Mouse (Mus musculus) heart, postnatal 10 days (tissue): ENCODE measurements at regions not wholly inside any gene's neighbourhood (a gene's known extent, or its start where the extent isn't known, plus 50 kb on each side); places are given as distances from the start of the nearest gene placed in this dataset.

Experiments
- DNase-seq, 2 experiments: peaks; one replicate each; pipeline ENCODE4 v3.0.0; 2021
- intact Hi-C: fragments of 180-260 bp; cut with DNase I; formaldehyde crosslinking; loops from one replicate; pipeline ENCODE4 v1.15.1; 2025

DNA sequence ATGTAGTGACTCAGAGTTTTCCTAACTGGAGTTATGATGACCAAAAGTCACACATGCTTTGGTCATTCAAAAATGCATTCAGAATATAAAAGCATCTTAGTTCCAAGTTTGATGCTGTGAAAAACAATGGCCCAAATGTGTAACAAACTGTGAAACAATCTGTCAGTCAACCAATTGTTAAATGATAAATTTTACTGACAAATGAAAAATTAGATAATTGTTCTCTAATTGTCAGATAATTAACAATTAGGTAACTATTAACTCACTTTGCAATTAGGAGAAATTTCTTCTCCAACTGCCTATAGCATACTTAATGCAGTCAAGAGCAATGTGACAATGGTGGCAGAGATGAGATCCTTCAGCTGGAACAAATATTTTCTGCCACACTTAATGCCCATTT lies 289.7 kb upstream of the Dcn start:
- intact Hi-C loops, result no loop called here
- no peak for DNase-seq

DNA sequence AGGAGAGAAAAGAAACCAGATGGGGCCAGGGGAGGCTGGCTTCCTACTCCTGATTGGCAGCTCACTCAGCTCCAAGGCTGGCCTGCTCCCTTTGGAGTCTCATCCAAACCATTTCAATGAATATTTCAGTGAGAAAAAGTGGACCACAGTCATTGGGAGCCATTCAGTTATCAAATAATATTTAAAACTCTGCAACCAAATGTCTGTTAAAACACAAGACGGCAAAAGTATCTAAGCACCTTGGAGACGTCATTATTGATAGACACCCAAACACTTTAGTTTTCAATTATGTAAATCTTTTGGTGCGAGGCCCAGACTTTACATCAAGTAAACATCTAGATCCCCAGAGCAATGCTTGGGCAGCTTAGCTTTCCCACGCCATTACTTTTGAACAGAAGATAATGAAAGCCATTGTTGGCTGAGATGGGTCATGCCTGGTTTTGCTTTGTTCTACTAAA lies 268.1 kb upstream of the Dcn start:
- intact Hi-C loops, result no loop called here
- DNase-seq, result no peak

DNA sequence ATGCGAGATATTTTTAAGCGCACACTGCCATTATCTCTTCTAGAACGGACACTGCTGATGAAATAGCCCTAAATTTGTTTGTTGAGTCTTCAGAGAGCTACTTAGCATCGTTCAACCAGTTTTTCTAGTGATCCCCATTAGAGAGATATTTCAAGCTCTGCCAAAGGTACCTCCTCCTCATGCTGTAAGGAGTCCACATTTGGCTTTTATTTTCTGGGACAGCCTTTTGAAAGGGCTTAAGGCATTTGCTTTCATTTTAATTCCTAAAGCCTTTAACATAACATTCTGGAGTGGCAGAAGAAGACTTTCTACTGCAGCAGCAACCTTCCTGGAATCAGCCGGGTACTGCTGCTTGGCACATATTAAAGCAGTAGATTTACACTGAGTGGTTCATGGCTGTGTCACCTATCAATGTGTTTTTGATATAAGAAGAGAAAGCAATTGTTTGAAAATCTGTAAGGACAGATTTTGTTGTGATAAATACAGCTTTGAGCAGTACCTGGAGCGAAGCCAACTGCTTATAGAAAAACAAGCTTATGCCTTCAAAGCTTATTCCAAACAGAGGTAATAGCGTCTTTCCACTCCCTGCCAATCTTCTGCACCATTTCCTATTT lies 267.5 kb upstream of the Dcn start:
- intact Hi-C loops, result no loop called here
- no peak for DNase-seq

DNA sequence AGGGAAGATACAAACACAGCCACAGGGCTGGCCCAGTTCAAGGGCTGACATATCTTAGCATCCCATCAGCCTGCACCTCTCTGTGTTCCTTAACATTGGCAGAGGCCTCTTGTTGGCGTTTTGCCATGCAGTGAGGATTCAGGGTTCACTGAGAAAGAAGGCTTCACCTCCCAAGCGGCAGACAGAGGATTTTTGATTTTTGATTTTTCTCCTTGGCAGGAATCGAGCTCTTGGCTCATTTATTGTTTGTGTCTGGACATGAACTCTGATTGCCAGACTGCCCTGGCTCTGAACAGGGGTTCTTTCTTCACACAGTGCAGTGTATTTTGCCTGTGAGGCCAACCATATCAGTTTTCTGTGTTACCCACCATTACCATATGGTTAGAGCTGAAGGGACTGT lies 259.9 kb upstream of the Dcn start:
- DNase-seq, result peak; percentile 14 to 21
- intact Hi-C loops, result no loop called here

DNA sequence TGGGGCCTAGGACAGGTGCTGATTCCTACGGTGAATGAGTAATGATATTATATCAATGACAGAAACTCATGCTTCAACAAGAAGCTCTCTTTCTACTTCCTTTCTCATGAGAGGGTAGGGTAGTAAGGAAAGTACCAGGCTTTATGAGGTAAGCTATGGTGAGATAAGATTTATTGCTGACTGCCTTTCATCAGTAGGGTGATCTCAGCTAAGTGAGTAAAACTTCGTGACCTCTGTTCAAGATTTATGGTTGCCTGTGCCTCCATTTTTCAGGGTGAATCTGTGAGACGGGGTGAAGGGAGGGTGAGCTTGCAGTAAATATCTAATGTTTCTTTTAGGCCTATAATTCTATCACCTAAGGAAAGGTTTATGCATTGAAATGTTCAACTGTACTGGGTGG lies 259.0 kb upstream of the Dcn start:
- intact Hi-C loops, result no loop called here
- DNase-seq, result no peak

DNA sequence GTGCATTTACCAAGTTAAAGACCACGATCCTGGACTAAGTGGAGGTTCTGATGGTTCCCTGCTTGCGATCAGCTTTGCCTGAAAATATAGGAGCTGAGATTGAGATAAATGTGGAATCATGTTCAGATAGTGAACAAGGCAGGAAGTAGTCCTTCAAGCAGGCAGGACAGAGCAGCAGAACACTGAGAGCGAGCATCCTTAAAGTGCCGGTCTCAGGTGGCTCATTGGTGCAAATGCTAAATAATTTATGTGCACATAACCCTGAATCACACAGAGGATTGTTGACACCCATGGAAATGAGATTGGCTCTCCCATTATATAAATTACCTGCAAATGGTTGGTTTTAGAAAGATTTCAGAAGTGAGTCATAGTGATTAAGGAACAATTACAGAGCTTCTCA lies 243.8 kb upstream of the Dcn start:
- intact Hi-C loops, result no loop called here

DNA sequence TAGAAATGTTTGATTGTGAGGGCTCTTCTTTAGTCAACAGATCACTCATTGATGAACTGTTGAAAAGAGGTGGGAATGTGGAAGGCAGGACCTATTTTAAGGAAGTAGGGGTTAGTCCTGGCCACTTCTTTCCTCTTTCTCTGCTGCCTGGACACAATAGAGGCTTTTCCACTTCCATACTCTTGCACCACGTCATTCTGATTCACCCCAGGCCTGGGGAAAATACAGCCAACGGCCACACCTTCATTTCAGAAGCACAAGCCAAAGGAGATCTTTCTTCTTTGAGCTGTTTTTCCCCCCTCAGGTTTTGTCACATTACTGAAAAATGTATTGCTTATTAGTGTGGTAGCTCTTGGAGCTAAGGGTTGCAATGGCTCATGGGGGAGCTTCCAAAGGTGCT lies 237.9 kb upstream of the Dcn start:
- intact Hi-C loops, result no loop called here
- DNase-seq, result no peak

More for the DNA sequence above, 243.8 kb upstream of the Dcn start:
- no peak for DNase-seq

DNA sequence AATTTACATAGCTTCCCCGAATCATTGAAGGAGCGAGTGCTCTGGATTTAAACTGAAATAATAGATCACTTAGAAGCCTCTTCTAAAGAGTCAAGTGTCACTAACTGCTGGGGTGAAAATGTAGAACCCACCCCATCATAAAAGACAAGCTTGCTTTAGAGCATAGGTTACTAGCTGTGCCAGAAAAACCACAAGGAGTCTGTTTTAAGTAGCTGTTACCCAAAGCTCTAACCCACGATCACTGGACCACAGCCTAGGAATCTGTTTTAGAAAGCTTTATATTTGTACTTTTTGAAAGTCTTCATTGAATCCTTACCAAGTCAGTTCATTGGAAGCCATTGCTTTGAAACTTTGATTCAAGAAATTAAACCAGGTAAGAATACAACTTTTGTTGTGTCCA lies 233.7 kb upstream of the Dcn start:
- no peak for DNase-seq
- intact Hi-C loops, result no loop called here

DNA sequence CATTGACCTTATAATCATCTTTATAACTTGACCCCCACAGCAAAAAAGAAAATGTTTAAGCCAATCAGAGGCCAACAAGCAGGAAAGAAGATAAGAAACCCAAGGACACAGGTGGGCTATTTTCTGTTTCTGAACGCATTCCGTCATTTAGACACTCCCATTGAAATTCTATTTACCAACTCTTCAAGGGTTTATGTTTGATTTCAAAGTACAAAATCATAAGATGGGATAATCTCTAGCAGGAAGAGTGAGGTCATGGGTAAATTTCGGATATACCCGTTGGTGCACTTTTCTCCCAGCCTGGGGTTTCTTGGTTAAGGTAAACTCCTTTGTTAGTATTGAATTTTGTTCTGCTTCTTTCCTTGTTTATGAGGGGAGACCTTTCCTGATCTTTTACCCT lies 230.9 kb upstream of the Dcn start:
- no peak for DNase-seq
- intact Hi-C loops, result no loop called here

DNA sequence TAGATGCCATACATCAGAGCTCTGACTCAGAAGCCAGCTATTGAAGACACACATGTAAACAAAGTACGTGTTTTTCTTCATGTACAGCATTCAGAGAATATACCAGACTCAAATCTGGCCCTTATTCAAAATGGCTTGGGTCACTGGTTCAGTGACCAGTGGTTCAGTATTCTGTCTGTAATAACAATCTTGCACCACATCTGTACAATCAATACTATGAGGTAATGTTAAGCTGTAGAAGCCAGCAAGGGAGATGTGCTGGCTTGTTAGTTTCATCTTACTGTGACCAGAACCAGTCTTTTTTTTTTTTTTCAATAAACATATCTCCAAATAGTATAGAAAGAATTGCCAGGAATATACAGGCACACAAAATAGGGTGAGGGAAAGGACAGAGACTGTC lies 229.6 kb upstream of the Dcn start:
- no peak for DNase-seq
- intact Hi-C loops, result no loop called here

DNA sequence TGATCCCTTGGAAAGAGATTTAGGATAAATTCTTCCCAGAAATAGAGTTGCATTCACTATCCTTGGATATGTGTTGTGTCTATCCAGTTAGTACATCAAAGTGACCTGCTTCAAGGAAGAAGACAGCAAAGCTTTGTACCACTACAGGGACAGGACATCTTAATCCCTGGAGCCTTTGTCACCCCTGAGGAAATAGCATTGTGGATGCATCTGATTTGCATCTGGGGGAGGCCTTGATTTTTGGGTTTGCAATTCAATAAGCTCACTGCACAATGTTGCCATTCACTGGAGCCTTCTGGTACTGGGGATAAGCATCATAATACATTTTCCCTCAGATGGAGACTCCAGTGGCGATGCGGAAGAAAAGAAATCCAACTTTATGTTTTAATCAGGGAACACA lies 229.2 kb upstream of the Dcn start:
- intact Hi-C loops, result no loop called here
- no peak for DNase-seq

DNA sequence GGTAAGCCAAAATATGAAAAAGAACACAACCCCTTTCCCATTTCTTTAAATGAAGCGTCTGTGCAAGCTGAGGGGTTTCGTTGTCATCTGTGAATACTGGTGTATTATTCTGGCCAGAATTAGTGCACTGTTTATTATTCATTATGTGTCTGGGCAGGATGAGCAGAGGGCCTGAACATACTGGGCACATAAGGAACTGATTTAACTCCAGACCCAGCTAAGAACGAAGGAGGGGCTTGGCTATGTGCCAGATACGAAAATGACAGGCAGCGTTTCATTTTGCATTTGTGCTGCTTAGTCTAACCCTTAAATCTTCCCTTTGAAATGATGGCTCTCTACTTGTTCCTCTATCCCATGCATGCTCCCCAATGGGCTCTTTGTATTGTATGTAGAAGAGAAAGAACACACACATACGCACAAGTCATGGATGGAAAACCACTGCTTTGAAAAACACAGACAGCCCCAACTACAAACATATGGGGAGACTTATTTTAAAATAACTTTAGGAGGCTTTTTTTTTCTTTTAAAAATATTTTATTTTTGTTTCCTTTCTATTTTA lies 213.4 kb upstream of the Dcn start:
- no peak for DNase-seq

DNA sequence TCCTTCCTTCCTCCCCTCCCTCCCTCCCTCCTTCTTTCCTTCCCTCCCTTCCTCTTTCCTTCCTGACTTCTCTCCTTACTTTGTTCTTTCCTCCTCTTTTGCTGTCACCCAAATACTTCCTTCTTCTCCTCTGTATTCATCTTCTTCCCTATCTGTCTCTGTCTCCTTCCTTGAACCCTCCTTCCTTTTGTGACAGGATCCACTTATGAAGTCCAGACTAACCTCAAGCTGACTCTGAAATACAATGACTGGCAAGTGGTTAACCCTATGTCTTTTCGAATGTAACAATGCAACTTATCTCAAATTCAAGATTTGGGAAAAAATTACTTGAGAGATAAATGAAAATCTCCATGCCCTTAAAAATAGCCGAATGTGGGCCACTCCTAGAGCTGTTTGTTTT lies 197.0 kb upstream of the Dcn start:
- DNase-seq, result no peak
- intact Hi-C loops, result no loop called here

More for the DNA sequence above, 213.4 kb upstream of the Dcn start:
- intact Hi-C loops, result no loop called here

DNA sequence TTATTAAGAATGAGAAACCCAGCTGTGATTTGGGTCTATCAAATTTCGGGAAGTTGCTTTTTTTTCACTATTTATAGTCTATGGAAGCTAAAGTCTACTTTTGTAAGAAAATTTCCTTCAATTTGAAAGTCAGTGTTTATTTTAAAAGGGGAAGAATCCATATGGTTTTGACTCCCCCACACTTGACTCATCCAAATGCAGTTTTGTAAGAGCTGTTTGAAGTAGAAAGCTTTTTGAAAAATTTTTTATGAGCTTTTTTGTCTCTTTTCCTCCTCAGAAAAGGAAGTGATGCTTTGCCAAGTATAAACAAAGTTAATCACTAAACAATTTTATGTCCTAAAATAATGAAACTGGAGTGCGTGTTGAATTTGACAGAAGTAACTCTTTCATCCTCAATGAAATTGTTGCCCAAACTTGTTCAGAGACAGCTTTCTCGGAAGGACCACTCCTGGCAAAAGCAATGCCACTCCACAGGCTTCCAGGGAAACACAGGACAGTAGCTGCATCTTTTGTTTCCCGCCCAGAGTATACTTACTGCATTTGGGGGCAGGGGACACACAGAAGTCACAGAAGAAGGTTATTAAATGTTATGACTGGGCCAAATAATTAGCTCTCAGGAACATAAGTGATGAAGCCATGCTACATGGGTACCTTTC lies 196.4 kb upstream of the Dcn start:
- intact Hi-C loops, result no loop called here
- DNase-seq, result no peak

DNA sequence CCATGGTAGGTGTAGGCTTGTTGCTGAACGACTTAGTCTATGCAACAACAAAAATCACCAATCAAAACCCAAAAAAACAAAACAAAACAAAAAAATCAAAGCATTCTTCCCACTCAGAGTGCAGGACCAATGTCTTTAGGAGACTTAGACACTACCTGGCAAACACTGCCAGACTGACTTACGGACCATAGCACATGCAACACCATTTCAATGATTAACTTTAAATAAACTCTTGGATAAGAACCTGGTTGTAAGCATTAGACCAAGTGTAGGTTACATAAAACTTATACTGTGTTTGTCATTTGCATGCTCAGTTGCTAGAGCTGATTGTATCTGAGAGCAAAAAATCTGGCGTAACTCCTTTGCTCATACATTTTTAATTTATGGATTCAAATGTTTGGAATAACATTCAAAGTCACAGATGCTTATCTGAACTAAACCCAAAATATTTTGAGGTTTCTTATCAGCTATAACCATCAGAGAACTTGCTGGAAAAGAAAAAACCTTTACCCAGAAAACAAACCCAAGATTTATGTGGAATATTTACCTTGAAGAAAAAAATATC lies 174.5 kb upstream of the Dcn start:
- intact Hi-C loops, result no loop called here
- DNase-seq, result no peak

DNA sequence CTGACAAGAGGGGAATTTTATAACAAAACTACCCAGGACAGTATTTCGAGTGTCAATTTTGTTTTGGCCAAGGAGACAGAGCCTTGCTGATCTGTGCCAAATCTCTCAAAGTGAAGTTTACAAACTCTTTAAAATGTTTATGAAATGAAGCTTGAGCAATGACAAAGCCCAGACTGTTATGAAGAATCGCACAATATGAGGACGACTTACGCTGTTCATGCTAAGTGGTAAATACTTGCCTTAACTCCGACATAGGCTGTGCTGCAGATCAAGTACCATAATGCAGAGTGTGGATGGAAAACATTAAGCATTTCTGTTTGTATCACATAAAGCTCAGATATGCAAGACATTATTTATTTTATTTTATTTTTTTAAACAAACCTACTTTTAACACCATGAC lies 169.8 kb upstream of the Dcn start:
- no peak for DNase-seq
- intact Hi-C loops, result no loop called here

DNA sequence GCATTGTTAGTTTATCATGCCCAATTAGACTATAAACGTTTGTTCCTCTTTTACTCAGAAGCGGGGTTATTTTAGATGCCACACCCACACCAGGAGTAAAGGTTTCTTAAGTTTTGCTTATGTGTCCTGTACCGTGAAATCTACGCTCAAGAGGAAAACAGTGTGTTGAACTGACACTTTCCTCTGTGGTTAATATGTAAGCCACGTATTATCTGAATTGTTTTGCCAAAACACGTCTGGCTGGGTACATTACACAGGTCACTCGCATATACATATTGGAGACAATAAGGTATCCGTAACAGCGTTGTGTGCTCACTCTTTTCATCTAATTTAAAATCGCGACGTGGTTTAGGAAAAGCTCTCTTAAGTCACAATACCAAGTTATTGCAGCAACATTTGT lies 166.9 kb upstream of the Dcn start:
- intact Hi-C loops, result loop anchor here (1.0 to 5.0 kb wide), 6 partner anchors 26 to 1180 kb away; partner anchors contain the start of gene Btg1
- DNase-seq, result peak; percentile 14 to 23

DNA sequence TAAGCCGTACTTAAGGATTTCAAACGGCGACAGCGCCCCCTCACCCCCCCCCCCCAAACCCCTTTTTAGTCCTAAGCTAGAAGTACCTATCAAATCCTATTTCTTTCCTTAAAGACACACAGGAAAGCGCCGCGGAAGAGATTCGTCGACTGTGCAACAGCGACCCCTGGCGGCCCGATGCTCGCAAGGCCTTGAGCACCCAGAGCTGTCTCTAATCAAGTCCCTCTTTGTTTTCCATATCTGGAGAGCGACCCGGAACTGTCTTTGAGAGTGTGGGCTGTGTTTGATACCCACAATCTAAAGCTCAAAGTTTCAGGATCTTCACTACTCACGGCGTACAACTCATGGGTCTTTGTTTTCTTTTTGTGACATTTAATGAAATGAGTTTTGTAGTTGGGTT lies 166.4 kb upstream of the Dcn start:
- DNase-seq, result peak; percentile 94 to 97
- intact Hi-C loops, result loop anchor here (1.0 to 5.0 kb wide), 7 partner anchors 26 to 1181 kb away; partner anchors contain the start of gene Btg1

DNA sequence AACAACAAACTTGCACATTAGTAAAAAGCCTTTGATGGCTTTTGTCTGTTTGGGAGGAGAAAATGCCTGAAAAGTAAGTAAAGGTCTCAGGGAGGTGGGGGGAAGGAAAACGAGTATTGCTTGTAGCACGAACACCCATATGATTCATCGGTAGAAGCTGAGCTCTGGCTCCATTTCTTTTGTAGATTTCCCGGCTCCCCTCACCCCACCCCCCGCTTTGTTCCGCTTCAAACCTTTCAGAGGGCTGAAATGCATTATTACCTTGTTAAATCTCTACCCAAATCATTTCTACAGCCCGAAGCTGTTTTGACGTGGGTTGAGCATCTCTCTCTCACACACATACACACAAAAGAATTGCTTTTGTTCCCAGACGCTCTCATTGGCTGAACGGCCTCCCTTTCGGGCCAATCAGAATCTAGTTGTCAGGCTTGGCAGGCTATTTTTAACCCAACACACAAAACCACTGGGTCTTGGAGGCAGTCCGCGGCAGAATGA lies 166.0 kb upstream of the Dcn start:
- peak; percentile 92 to 93 for DNase-seq
- intact Hi-C loops, result loop anchor here (1.0 to 5.0 kb wide), 6 partner anchors 25 to 1099 kb away; partner anchors contain the start of gene Btg1

DNA sequence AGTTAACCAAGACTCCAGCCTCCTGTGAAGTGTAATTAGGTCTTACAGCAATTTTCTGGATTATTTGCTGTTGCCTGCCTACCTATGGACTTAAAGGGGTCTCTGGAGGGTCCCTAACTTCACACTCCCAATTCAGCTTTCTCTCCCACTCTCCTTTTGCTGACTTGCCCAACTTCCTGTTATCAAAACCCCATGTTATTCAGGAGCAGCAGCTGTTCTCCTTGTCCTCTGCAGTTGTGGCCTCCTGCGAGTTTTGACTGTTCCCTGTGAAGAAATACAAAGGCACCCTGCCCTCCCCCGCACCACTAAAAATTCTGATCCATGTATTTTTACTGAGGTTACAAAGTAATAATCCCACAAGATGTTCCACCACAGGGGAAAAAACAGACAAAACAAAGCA lies 146.8 kb upstream of the Dcn start:
- no peak for DNase-seq
- intact Hi-C loops, result loop anchor here (10.0 kb wide), 1 partner anchor 1408 kb away; no protein-coding TSS in a partner anchor

DNA sequence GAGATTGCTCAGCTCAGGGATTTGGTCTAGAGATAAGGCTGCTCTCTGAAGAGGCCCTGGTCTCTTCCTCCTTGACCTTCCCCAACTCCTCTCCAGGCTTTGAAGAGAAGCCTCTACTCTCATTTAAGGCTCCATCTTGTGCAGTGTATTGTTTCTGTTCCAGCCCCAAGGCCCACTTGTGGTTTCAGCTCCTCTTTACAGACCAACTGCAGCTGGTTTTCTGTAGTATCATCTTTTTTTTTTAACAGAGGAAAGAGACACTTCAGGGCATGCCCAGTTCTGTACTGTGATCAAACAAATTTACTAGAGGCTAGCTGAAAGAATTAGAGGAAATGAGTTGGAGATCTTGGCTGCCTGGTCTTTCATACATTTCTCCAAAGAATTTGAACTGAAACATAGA lies 145.4 kb upstream of the Dcn start:
- no peak for DNase-seq
- intact Hi-C loops, result loop anchor here (10.0 kb wide), 1 partner anchor 1409 kb away; no protein-coding TSS in a partner anchor
